Mouse (Mus musculus): ENCODE measurements around the gene Gnas.

The Gnas gene

DNA sequence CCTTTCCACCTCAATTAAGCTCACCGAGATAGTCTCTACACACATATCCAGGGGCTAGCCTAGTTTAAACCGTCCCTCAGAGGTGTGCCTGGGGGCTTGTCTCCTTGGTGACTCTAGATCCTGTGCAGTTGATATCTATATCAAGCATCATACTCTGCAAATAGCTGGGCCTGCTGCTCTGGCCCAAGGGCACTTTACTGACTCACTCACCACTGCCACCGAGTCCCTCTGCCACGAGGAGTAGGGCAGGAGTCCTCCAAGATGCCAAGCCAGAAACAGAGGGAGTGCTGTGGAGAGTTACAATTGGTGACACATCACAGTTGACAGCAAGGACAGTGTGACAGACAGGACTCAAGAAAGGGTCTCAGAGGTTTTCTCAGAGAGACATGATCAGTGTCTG, 75.5 kb downstream of the Gnas start:
- DNase-seq (ENCODE audit: low spot score in 2 of 2): no peak

DNA sequence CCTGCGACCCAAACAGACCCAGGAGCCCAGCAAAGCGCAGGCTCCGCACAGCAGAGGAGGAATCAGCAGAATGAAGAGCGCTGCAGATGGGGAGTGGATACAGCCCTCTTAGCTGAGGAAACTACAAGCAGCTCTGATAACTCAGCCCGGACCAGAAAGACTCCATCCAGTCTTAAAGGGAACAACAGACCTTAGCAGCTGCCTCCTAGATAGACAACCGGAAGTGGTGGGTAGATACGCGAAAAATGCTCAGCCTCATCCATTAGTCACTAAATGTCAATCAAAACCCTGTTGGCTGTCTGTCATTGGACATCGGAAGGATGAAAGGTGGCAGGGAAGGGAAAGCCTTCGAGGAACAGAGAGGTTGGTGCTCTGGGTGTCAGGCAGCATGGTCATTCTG, 82.5 kb downstream of the Gnas start:
- no peak for DNase-seq (ENCODE audit: low spot score in 2 of 2)

DNA sequence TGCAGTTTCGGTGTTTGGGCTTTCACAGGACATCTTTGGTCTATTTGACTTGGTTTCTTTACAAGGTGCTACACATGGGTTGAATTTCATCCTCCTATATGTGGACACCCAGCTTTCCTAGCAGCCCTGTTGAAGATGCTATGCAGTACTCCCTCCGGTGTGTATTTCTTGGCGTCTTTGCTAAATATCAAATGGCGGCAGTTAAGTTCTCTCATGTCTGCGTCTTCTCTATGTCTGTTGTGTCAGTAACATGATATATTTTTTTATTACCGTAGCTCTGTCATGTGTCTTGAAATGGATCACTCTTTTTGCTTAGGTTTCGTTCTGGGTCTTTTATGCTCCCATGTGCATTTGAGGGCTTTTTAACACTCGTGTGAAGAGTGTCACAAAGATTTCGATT, 96.9 kb downstream of the Gnas start:
- DNase-seq (ENCODE audit: low spot score in 2 of 2): no peak

DNA sequence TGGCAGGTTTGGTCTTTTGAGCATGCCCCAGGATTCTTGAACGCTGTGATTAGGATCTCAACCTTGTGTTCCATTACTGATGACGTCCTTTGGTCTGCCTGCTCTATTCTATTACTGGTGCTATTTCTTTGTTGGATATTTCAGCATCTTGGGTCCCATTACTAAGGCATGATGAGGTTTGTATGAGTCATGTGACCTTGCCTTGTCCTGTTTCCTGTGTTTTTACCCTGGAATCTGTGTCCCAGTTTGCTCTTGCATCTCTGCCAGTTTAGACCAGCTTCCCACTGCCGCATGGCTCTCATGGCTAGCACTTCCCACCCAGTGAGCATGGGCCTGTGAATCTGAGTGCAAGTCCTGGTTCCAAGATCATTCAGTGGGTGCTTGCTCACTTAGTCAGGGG, 107.8 kb downstream of the Gnas start:
- no peak for DNase-seq (ENCODE audit: low spot score in 2 of 2)

DNA sequence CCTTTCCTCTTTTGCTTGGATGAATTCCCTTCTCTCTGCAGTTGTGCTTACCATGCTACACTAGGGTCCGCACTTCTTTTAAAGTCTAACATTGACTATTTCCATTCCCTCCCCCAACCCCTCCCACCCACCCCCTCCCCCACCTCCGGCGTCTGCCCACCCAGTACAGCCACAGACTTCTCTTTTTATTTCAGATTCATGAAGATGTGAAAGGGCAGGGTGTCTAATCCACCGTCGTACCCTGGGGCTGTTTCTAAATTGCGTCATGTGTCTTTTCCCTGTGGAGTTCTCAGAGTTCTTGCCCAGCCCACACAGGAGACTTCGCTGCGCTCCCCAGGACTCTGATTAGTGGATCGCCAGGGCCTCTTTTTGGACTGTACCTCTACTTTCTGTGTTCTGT, 108.4 kb downstream of the Gnas start:
- DNase-seq (ENCODE audit: low spot score in 2 of 2): no peak

DNA sequence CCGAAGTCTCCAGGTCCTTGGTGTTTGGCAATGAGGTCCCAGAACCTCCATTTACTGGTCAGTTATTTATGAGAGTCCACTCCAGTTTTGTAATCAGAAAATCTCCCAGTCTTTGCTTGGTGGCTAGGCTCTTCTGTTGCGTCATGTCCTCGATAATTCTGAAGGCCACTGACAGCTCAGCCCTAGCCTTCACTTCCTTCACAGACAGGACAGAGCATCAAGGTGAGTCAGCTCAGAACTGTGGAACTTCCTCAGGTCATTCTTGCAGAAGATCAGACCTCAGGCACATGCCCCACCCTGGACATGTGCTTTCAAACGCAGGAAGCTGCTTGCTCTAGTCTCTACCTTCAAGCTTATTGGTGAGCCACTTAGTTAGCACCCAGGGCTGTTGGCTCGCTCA, 109.3 kb downstream of the Gnas start:
- no peak for DNase-seq (ENCODE audit: low spot score in 2 of 2)

Measured in thymus, postnatal 10 days (tissue).